Mouse (Mus musculus): Measurements from ENCODE around the gene Tex10. TPM values are rescaled to one million over a fixed set of nuclear protein-coding genes. Genes with fewer than 3 reads are reported as not detected.

Tex10 gene
- 10 to 100 TPM; 23.1 to 24.0 (median 23.6) TPM for total RNA-seq (2022)

- DNase-seq (ENCODE audit: low spot score in 2 of 2) = peak; percentile 74 to 80
These were observed at the start of gene Tex10 for GRCm38 (mm10) chr4:48472792-48473650. TSS of gene Tex10 (minus strand) at chr4:48473459.

GRCm38 (mm10) chr4:48510861-48511260 lies 37.6 kb upstream of the Tex10 start:
- no peak for DNase-seq (ENCODE audit: low spot score in 2 of 2)

GRCm38 (mm10) chr4:48492510-48492909 lies 19.3 kb upstream of the Tex10 start:
- no peak for DNase-seq (ENCODE audit: low spot score in 2 of 2)

- DNase-seq (ENCODE audit: low spot score in 2 of 2) = no peak
These were observed 18.1 kb upstream of the Tex10 start for GRCm38 (mm10) chr4:48491290-48491743.

DNA sequence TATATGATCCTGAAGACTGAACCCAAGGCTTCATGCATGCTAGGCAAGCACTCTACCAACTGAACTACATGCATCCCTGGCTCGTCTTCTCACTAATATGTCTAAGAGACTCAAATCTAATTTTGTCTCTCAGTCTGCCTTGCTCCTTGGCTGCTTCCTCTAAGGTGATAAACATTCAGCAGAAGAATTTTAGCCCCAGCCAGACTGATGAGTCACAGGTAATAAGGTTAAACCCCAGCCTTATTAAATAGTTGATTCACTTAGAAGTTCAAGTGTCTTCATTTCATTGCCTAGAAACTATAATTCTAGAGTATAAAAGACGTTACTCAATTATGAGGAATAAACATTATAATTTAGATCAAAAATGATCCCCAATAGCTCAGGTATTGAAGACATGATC lies 15.7 kb upstream of the Tex10 start:
- DNase-seq (ENCODE audit: low spot score in 2 of 2) = no peak

DNA sequence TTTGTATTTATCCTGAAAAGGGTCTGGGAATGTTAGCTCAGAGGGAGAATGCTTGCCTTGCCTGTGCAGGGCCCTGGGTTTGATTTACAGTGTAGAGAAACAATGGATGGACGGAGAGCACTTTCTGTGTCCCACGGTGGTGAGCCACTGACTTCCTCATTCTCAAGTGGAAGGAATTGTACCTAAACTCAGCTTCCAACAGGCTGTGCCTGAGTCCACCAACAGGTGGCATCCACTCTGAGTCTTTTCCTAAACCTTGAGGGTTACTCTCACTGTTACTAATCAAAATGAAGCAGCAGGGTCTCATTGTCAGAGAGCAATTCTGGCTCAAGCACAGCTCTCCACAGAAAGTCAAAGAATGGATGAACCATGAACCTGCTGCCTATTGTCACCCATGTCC lies 8.0 kb upstream of the Tex10 start:
- no peak for DNase-seq (ENCODE audit: low spot score in 2 of 2)

- DNase-seq (ENCODE audit: low spot score in 2 of 2) = no peak
These were observed 372 bp upstream of the Tex10 start for GRCm38 (mm10) chr4:48473651-48474011.

DNA sequence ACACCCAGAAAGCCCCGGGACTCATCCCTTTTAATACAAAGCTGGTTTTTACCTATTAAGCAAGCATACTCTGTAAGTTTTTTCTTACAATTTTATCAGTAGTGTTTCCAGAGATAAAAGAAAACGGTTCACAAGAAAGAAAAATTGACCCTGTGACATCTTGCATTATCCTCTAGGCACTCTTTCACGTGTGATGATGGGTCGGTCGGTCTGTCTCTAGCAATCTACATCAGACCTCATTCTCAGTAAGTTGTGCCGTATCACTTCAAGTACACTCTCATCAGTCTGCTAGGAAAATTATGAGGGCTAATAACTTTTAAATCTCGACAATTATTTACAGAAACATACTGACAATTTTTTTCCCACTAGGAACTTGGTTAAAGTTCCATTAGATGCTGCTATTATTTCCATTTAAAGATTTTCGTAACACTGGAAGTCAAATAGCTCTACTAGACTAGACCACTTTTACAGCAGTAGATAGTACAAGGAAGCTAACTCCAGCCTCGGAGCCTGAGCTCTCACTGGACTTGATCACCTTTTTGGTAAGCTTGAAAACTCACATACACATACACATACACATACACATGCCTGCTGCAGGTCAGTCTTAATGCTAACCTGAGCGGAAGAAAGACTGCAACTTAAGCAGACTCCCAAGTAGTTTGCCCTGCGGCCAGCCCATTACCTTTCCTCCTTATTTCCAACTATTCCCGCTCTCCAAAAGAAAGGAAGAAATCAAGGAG lies 1.0 kb downstream of the Tex10 start:
- no peak for DNase-seq (ENCODE audit: low spot score in 2 of 2)

DNA sequence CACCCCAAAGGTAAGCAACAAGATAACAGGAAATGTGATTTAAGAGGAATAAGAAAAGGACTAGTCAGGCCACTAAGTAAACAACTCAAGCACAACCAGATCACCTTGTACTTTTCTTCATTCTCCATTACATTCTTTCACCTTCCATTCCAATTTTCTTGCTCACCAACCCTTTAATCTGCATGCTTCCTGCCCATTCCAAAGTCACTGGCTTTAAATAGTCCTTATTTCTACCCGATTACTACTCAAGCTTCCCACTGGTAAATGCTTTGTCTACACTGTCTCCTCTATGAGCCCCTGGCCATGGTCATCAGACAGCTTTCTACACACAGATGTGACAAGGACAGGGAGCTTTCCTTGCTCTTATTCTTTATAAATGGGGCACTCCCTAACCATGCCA lies 2.3 kb downstream of the Tex10 start:
- DNase-seq (ENCODE audit: low spot score in 2 of 2) = no peak

DNA sequence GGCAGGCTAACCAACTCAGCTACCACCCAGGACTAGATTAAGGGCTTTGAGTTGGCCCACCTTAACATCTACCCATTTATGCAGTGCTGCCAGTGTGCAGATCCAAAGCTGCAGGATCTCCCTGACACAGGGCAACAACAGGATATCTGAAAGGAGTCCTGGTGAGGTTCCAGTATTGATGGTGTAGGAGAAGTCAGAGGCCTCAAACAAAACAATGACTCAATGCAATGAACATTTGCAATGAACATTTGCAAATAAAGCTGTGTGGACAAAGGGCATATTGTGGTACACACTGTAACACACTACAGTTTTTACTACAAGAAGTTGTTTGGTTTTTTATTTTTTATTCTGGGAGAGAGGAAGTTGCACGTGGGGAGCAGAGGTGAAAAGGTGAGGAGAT lies 12.2 kb downstream of the Tex10 start:
- no peak for DNase-seq (ENCODE audit: low spot score in 2 of 2)

- no peak for DNase-seq (ENCODE audit: low spot score in 2 of 2)
These were observed 14.8 kb downstream of the Tex10 start for GRCm38 (mm10) chr4:48458436-48458835.

GRCm38 (mm10) chr4:48454106-48454773 lies 19.0 kb downstream of the Tex10 start:
- DNase-seq (ENCODE audit: low spot score in 2 of 2) = no peak

GRCm38 (mm10) chr4:48428054-48428453 lies 45.2 kb downstream of the Tex10 start:
- no peak for DNase-seq (ENCODE audit: low spot score in 2 of 2)

DNA sequence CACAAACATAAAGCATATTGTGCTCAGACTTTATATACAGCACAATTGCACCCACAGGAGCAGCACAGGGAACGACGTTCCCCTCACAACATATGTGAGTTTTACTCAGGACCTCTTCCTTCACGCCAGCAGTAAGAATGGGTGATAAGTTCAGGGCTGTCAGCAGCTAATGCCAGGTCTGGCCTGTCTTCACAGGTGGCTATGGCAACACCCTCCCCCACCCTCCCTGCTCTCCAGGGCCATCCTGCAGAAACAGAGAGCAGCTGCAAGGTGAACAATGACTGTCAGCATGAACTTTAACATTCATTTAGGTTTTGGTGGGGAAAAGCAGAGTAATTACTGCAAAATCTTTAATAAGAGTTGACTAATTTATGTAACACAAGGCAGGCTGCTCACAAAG lies 45.8 kb downstream of the Tex10 start:
- DNase-seq (ENCODE audit: low spot score in 2 of 2) = no peak

DNA sequence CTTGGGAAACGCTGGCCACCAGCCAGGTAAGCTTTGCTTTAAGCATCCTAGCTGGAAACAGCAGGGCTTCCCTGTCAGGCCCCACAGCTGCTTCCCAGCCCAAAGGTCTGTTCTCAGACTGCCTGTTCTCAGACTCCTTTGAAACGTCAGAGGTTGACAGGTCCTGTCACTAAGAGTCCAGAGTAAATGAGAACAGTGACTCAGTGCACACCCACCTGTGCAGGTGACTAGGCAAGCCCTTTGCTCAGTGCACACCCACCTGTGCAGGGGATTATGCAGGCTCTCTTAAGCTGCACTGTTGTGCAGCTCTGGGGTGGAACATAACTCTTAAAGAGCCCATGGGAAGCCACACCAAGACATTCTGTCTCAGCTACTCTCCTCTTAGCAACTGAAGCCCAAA lies 49.5 kb downstream of the Tex10 start:
- no peak for DNase-seq (ENCODE audit: low spot score in 2 of 2)

GRCm38 (mm10) chr4:48422633-48423032 lies 50.6 kb downstream of the Tex10 start:
- no peak for DNase-seq (ENCODE audit: low spot score in 2 of 2)

GRCm38 (mm10) chr4:48418831-48419468 lies 54.3 kb downstream of the Tex10 start:
- no peak for DNase-seq (ENCODE audit: low spot score in 2 of 2)

DNA sequence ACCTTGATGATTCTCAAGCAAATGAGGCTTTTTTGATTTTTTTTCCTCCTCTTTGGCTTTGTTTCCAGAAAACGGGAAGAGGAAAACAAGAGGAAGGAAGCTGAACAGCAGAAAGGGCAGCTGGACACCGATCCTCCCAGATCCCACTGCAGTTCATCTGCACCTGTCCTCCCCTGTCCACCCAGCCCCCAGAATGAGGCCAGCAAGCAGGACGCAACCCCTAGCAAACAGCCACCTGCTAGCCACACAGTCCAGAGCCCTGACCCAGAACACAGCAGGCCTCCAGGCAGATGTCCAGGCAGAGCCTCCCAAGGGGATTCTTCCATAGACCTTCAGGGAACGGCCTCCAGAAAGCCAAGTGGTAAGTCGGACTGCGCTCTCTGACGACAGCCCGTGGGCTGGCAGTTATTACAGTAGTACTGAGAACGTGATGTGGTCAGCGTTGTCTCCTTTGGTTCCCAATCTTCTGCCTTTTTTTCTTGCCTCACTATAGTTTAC lies 57.4 kb downstream of the Tex10 start:
- DNase-seq (ENCODE audit: low spot score in 2 of 2) = no peak

- no peak for DNase-seq (ENCODE audit: low spot score in 2 of 2)
These were observed 59.8 kb downstream of the Tex10 start for GRCm38 (mm10) chr4:48413473-48413872.

DNA sequence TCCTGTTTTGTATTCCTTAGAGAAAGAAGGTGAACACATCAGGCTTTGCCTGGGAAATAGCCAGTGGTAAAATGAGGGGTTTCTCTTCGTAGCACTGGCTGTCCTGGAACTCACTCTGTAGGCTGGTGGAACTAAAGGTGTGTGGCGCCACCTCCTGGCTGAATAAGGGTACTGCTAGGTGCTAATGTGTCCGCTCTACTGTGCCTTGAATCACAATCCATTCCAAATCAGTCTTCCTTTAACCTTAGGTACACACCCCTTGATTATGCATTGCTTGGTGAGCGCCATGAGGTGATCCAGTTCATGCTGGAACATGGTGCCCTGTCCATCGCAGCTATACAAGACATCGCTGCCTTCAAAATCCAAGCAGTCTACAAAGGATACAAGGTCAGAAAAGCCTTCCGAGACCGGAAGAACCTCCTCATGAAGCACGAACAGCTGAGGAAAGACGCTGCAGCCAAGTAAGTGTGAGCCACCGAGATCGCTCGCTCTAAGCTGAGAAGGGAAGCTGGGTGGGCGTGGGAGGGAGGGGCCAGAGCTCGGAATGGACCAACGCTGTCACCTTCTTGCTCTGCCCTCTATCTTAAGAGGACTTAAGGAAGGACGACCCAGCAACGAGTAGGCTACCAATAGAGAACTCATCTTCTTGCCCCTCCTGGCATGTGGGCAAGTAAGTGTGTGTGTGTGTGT lies 65.8 kb downstream of the Tex10 start:
- peak in 1 of 2 experiments; percentile 48 for DNase-seq (ENCODE audit: low spot score in 2 of 2)

All from left cerebral cortex, adult 8-10 months (tissue).